Mouse (Mus musculus): ENCODE measurements around the gene Lats2.

DNA sequence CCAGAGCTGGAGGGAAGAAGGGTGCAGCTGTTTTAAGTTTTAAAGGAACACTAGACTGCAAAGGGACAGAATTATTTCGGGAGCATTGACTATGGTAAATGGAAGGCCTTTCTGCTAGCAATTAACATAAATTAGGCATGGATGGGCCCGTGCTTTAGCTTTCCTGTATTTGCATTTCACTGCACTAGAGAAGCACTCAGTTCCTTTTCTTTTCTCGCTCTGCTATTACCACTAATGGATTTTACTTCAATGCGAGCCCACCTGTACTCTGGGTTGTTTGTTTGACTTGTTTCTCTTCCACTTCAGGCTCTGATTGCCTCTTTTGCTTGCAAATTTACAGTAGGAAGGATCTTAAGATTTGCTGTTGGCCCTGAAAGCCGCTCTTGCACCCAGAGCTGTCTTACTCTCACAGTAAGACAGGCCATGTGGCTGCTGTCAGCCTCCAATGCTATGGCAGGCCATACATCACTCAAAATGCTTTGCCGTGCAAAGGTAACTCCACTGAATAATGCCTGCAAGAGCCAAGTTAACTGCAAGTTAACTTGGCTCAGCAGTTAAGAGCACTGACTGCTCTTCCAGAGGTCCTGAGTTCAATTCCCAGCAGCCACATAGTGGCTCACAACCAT is 25.4 kb downstream of the Lats2 start:
- no peak for TF ChIP-seq CTCF (IDR thresholded peaks at IDR 0.05; ENCODE audit: borderline replicate concordance, extremely low read depth, insufficient read depth, insufficient read length)
- TF ChIP-seq POLR2A (IDR thresholded peaks at IDR 0.05; ENCODE audit: borderline replicate concordance, extremely low read depth, insufficient read depth, insufficient read length, poor library complexity, severe bottlenecking) = no peak

Measured in brain, embryonic 14.5 days (tissue).